Mouse (Mus musculus) kidney, embryonic 14.5 days (tissue): ENCODE measurements at regions not wholly inside any gene's neighbourhood (a gene's known extent, or its start where the extent isn't known, plus 50 kb on each side); places are given as distances from the start of the nearest gene placed in this dataset.

Experiments
- ATAC-seq: fragments of 200-750 bp; cut with Nextera tagmentation; 2 replicates; pipeline ENCODE4 v1.8.0; 2017; ENCODE audit warnings: moderate number of reproducible peaks, mild to moderate bottlenecking, moderate TSS enrichment, moderate library complexity; ENCODE audit not compliant: low FRiP score, low TSS enrichment
- H3K27ac ChIP-seq: fragments of 300-500 bp; sonication (generic); 2 replicates; pipeline ENCODE4 v1.5.1; 2014; ENCODE audit warnings: low read depth, mild to moderate bottlenecking, low read length, moderate library complexity, mixed read lengths
- H3K27me3 ChIP-seq: fragments of 300-500 bp; sonication (generic); 2 replicates; pipeline ENCODE4 v1.6.1; 2014; ENCODE audit warnings: mild to moderate bottlenecking, low read length; ENCODE audit not compliant: control insufficient read depth, insufficient read depth
- H3K36me3 ChIP-seq: fragments of 300-500 bp; sonication (generic); 2 replicates; pipeline ENCODE4 v1.6.1; 2014; ENCODE audit warnings: low read length, mixed read lengths; ENCODE audit not compliant: control insufficient read depth, insufficient read depth
- H3K4me1 ChIP-seq: fragments of 300-500 bp; sonication (generic); 2 replicates; pipeline ENCODE4 v1.6.1; 2014; ENCODE audit warnings: low read length, mixed read lengths; ENCODE audit not compliant: control insufficient read depth, insufficient read depth
- H3K4me2 ChIP-seq: fragments of 300-500 bp; sonication (generic); replicated peaks from 2 replicates; pipeline ENCODE4 v1.6.1; 2014; ENCODE audit warnings: low read depth, mild to moderate bottlenecking, low read length
- H3K4me3 ChIP-seq: fragments of 300-500 bp; sonication (generic); 2 replicates; pipeline ENCODE4 v1.5.1; 2014; ENCODE audit warnings: mild to moderate bottlenecking, low read length
- H3K9ac ChIP-seq: fragments of 300-500 bp; sonication (generic); 2 replicates; pipeline ENCODE4 v1.6.1; 2014; ENCODE audit warnings: low read depth, mild to moderate bottlenecking, low read length, moderate library complexity
- H3K9me3 ChIP-seq: fragments of 300-500 bp; sonication (generic); 2 replicates; pipeline ENCODE4 v1.6.1; 2016; ENCODE audit warnings: low read length; ENCODE audit not compliant: control insufficient read depth
- WGBS: fragments of 180-500 bp; shearing (Covaris S2); extraction: QIAGEN DNeasy Blood & Tissue Kit; methylation state at CpG from one replicate; pipeline ENCODE4 v1.1.7; 2014; 5-methylcytosine and 5-hydroxymethylcytosine counted together

DNA sequence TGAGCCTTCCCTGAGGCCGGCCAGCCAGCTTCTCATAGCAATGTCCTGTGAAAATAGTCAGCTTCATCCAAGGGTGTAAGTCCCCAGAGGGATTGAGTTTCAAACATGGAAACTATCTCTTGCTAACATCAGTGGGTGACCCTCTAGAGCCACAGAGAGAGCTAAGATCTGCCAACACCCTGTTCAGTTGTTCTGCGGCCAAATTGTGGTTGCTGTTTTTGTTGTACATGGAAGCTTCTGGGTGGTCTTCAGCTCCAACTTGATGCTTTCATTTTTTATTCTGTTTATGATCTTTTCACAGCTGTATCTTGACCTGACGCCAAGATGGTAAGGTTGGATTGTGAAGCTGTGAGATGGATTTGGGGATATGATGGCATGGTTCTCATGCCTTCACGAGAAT lies 214.0 kb upstream of the Igfbp3 start:
- Histone ChIP-seq H3K27ac (no peak overlapping the region), H3K4me1 (no peaks in the 10 kb centered on the region), H3K9ac (no peak overlapping the region), H3K4me2 (no peak overlapping the region), H3K9me3 (no peaks in the 10 kb centered on the region), H3K36me3 (no peaks in the 10 kb centered on the region), H3K27me3 (no peaks in the 10 kb centered on the region), H3K4me3 (no peak overlapping the region)
- ATAC-seq: no peak
- 75% methylated on average over 4 of the region's 4 CpGs for WGBS

DNA sequence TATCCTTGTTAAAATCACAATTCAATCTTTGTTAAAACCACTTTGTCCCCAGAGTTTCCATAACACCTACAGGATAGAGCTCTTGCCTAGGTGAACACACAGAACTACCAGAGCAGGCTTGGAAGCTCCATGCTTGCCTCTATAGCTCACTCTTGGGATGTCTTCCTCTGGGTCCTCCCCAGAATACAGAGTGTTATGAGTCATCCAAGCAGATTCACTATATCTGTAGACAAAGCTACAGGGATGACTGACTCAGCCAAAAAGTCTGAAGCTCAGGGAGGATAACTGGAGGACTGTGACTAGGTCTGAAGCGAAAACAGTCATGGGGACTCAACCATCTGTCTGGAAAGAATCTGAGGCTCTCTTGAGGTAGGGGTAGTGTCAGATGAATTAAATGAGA lies 211.5 kb upstream of the Igfbp3 start:
- Histone ChIP-seq H3K4me1 (no peaks in the 10 kb centered on the region), H3K9me3 (no peaks in the 10 kb centered on the region), H3K4me2 (no peak overlapping the region), H3K27me3 (no peaks in the 10 kb centered on the region), H3K27ac (no peak overlapping the region), H3K9ac (no peak overlapping the region), H3K36me3 (no peaks in the 10 kb centered on the region), H3K4me3 (no peak overlapping the region)
- no peak for ATAC-seq
- 82% methylated on average over 1 of the region's 1 CpGs for WGBS

DNA sequence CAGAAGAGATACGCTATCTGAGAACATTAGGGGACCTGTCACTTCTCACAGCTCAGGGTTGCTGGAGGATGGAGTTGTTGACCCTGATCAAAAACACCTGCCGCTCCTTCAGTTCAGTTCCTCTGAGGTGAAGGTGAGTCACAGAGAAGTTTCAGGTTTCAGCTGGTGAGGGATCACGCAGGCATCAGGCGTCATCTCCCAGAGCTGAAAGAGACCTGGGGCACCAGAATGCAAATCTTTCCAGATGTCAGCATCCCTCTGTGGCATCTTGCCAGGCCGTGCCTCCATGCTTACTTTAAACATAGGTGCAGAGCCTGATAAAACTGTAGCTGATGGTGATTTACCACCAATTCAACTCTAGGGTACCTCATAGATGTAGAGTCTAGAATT lies 210.4 kb upstream of the Igfbp3 start:
- no peak overlapping the region for H3K4me3 ChIP-seq
- no peaks in the 10 kb centered on the region for H3K36me3 ChIP-seq
- no peak; the same call in 1 of the 2 replicates for ATAC-seq
- no peaks in the 10 kb centered on the region for H3K27me3 ChIP-seq
- H3K4me1 ChIP-seq: no peaks in the 10 kb centered on the region
- no peak overlapping the region for H3K9ac ChIP-seq
- H3K9me3 ChIP-seq: no peaks in the 10 kb centered on the region
- H3K4me2 ChIP-seq: no peak overlapping the region
- H3K27ac ChIP-seq: no peak overlapping the region
- 29% methylated on average over 5 of the region's 5 CpGs for WGBS

DNA sequence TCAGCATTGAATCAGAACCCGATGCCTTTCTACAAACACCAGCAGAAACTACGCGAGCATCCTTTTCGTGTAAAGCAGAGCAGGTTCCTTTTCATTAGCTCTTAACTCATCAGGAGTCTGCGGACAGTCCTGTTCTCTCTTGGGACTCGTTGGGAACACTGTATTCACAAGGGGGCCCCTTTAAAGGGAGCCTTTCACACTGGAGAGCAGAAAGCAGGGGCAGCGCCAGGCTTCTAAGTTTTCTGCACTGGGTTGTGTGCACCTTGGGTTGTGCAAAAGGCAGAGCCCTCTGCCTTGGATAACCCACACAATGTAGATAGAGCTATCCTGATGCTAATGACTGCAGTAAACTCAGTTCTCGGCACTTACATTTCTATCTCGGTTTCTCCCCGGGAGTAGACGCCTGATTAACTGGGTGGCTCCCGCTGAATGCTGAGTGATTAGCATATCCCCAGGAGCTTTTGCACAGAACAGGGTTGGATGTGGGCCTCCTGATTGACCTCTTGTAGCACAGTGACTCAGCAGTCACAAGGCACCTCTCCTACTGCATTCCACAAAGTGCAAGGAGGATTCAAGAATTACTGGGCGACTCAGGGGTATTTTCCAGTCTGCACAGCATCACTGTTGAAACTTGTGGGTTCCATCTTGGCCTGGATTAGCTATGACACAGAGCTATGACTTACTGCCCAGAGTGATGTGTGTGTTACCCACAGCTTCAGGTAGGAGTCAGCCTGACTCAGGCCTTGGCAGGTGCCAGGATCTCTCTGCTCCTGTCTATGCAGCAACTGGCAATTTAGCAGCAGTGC lies 209.8 kb upstream of the Igfbp3 start:
- no peaks in the 10 kb centered on the region for H3K4me1 ChIP-seq
- no peaks in the 10 kb centered on the region for H3K9me3 ChIP-seq
- no peak overlapping the region for H3K4me3 ChIP-seq
- peak; percentile 83 for ATAC-seq
- H3K27me3 ChIP-seq: no peaks in the 10 kb centered on the region
- no peak overlapping the region for H3K9ac ChIP-seq
- 13% methylated on average over 13 of the region's 13 CpGs for WGBS
- no peaks in the 10 kb centered on the region for H3K36me3 ChIP-seq
- H3K27ac ChIP-seq: no peak overlapping the region
- H3K4me2 ChIP-seq: 0 out of 2 replicates have a peak overlapping the region, but pooled peaks have one; percentile 15

DNA sequence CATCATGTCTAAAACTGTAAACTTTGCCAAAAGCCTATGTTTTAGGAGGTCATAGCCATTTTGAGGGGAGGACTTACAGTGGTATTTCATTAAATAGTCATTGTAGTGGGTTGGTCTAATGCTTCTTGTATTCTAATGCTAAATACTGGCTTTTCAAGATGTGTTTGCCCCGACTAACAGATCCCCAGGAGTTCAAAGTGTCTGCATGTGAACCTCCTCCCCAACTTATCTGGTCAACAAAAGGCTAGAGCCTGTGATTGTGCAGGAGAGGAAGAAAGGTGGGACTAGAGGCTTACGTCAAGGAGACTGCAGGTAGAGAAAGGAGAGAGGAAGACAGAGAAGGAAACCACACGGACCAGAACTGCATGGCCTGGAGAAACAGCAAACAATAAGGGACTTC lies 198.9 kb upstream of the Igfbp3 start:
- H3K27ac ChIP-seq: no peak overlapping the region
- no peak overlapping the region for H3K4me2 ChIP-seq
- no peak overlapping the region for H3K9ac ChIP-seq
- H3K4me1 ChIP-seq: no peaks in the 10 kb centered on the region
- H3K27me3 ChIP-seq: no peaks in the 10 kb centered on the region
- H3K36me3 ChIP-seq: no peaks in the 10 kb centered on the region
- no peak for ATAC-seq
- no peaks in the 10 kb centered on the region for H3K9me3 ChIP-seq
- WGBS: 66% methylated on average over 3 of the region's 3 CpGs
- no peak overlapping the region for H3K4me3 ChIP-seq

DNA sequence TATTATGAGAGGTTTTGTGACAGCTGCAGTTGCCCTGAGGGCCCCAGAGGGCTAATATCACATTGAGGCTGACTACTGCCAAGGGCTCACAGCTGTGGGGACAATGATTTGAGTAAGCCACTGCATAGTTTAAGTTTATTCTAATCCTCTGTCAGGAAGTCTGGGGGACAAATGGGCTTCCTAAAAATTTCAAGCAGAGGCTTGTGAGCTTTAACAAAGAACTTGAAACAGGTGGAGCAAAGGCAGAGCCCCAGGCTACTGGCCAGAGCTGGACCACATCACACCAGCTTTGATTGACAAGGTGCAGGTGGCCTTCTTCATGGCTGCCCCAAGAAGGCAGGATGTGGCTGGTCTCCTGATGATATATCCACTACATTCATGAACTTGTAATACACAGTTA lies 195.3 kb upstream of the Igfbp3 start:
- Histone ChIP-seq H3K4me1 (no peaks in the 10 kb centered on the region), H3K36me3 (no peaks in the 10 kb centered on the region), H3K9me3 (no peaks in the 10 kb centered on the region)

DNA sequence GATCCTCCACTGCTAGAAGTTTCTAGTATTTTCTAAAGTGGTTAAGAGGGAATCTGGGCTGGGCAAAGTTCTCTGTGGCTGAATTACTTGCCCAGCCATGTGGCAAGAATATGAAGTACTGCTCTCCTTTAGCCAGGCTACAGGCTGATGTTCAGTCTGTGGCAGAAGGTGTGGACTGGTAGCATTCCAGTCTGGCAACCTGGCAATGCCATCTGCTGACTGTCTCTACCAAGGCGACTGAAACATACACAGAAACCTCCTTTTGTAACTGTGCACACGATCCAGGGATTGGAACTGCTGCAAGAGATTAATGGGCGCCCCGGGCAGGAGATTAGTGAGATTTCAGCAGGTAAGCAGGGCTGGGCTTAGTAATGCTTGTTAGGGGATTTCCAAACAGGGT lies 190.9 kb upstream of the Igfbp3 start:
- no peaks in the 10 kb centered on the region for H3K4me1 ChIP-seq
- ATAC-seq: no peak
- no peaks in the 10 kb centered on the region for H3K27me3 ChIP-seq
- H3K4me2 ChIP-seq: no peak overlapping the region
- no peak overlapping the region for H3K4me3 ChIP-seq
- WGBS: 87% methylated on average over 4 of the region's 4 CpGs
- no peak overlapping the region for H3K27ac ChIP-seq
- no peaks in the 10 kb centered on the region for H3K36me3 ChIP-seq
- H3K9me3 ChIP-seq: no peaks in the 10 kb centered on the region
- no peak overlapping the region for H3K9ac ChIP-seq

More for the DNA sequence above, 195.3 kb upstream of the Igfbp3 start:
- Histone ChIP-seq H3K27ac (no peak overlapping the region), H3K4me3 (no peak overlapping the region), H3K27me3 (no peaks in the 10 kb centered on the region), H3K4me2 (no peak overlapping the region), H3K9ac (no peak overlapping the region)
- ATAC-seq: no peak

DNA sequence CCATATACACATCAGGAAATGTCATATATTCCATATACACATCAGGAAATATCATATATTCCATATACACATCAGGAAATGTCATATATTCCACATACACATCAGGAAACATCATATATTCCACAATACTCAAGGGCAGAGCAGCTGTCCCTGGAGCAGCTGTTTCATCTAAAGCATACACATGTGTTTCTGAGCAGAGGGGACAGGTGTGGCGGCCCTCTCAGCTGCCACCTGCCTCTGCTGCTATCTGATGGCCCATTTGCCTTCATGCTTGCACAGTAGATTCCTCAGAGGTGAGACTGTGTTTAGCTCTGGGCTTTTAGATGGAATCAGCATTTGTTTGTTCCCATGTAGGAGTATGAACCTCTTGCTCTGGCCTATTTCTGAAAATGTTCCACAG lies 158.1 kb upstream of the Igfbp3 start:
- H3K9me3 ChIP-seq: no peaks in the 10 kb centered on the region
- H3K27me3 ChIP-seq: no peaks in the 10 kb centered on the region
- WGBS: 71% methylated on average over 1 of the region's 1 CpGs
- no peak overlapping the region for H3K4me2 ChIP-seq
- no peaks in the 10 kb centered on the region for H3K4me1 ChIP-seq
- H3K27ac ChIP-seq: no peak overlapping the region
- ATAC-seq: no peak
- H3K4me3 ChIP-seq: no peak overlapping the region
- no peaks in the 10 kb centered on the region for H3K36me3 ChIP-seq
- no peak overlapping the region for H3K9ac ChIP-seq

DNA sequence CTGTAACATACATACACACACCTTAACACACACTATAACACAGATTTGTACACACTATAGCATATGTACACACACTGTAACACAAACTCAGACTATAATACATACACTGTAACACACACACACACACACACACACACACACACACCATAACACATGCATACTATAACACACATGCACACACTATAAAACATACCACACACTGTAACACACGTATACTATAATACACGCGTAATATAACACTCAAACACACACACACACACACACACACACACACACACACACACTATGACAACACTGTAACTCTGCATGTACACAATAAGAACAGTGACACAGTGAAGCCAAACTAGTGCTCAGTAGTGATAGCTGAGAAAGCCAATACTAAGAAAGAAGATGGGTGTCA lies 147.7 kb upstream of the Igfbp3 start:
- H3K9ac ChIP-seq: no peak overlapping the region
- WGBS: 95% methylated on average over 3 of the region's 3 CpGs

More for the DNA sequence above, 147.7 kb upstream of the Igfbp3 start:
- Histone ChIP-seq H3K27me3 (no peaks in the 10 kb centered on the region), H3K4me1 (no peaks in the 10 kb centered on the region), H3K27ac (no peak overlapping the region), H3K4me3 (no peak overlapping the region), H3K9me3 (no peaks in the 10 kb centered on the region), H3K4me2 (no peak overlapping the region), H3K36me3 (no peaks in the 10 kb centered on the region)
- no peak for ATAC-seq
